Mouse (Mus musculus): ENCODE measurements at regions not wholly inside any gene's neighbourhood (a gene's known extent, or its start where the extent isn't known, plus 50 kb on each side); places are given as distances from the start of the nearest gene placed in this dataset.

GRCm38 (mm10) chr14:62071140-62071539 is 221.2 kb upstream of the Rnaseh2b start:
- ATAC-seq (replicated peaks; ENCODE audit: insufficient number of reproducible peaks, low FRiP score, low TSS enrichment, poor library complexity, severe bottlenecking) = no peak

- ATAC-seq (replicated peaks; ENCODE audit: insufficient number of reproducible peaks, low FRiP score, low TSS enrichment, poor library complexity, severe bottlenecking) = no peak
Observed at GRCm38 (mm10) chr14:62084047-62084446, 208.3 kb upstream of the Rnaseh2b start.

- no peak for ATAC-seq (replicated peaks; ENCODE audit: insufficient number of reproducible peaks, low FRiP score, low TSS enrichment, poor library complexity, severe bottlenecking)
Observed at GRCm38 (mm10) chr14:62088174-62088573, 204.2 kb upstream of the Rnaseh2b start.

DNA sequence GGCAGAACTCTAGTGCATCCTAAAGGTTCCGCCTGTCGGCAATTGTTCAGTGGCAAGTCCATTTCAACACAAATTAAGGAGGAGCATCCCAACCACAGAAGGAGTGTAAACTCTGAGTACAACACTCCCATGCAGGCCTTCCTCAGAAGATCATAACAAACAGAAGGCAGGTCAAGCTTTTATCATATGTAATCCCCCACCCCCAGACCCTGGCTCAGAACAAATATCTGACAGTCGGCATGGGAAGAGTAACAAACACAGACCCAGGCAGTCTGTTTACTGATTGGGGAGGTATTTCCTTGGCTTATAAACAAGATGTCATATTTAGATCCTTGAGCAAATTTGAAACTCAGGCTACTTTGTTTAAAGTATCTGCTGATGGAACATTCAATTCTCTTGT is 174.9 kb upstream of the Rnaseh2b start:
- ATAC-seq (replicated peaks; ENCODE audit: insufficient number of reproducible peaks, low FRiP score, low TSS enrichment, poor library complexity, severe bottlenecking) = no peak

DNA sequence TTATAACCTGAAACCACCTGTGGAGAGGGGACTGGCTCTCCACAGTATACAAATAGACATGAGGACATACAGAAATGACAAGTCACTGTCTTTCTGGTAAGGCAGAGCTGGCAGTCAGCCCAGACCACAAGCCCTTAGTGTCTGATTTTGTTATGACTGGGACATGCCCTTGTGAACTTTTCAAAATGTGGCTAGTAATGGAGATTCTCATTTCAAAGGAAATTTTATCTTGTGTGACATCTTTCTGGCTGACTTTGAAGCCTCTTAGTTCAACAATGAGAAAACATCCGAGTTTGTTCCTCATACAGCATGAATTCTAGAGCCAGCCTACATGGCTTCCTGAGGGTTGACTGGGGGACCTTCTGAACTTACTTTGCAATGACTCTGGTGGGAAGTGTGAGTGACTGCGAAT is 173.8 kb upstream of the Rnaseh2b start:
- no peak for ATAC-seq (replicated peaks; ENCODE audit: insufficient number of reproducible peaks, low FRiP score, low TSS enrichment, poor library complexity, severe bottlenecking)

- ATAC-seq (replicated peaks; ENCODE audit: insufficient number of reproducible peaks, low FRiP score, low TSS enrichment, poor library complexity, severe bottlenecking) = no peak
Observed at GRCm38 (mm10) chr14:62128918-62129317, 163.5 kb upstream of the Rnaseh2b start.

DNA sequence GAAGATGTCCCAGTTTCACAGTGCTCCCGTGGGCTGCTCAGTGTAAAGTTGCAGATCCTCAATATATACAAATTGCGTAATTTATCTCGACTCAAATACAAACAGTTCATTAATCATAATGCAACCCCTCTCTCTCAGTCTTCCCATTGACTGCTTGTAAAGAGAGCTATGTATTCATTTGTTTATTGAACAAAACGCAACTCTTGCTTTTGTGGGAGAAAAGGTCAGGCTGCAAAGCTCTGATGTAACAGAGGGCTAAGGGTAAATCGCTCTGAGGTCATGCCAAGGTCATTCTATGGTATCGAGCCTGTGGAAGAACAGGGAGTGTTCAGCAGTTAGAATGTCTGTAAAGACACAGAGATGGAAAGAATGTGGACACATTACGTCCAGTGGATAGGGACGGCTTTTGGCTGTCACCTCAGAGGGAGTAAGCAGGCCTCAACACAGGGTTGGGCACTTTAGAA is 160.0 kb upstream of the Rnaseh2b start:
- ATAC-seq (replicated peaks; ENCODE audit: insufficient number of reproducible peaks, low FRiP score, low TSS enrichment, poor library complexity, severe bottlenecking) = no peak

DNA sequence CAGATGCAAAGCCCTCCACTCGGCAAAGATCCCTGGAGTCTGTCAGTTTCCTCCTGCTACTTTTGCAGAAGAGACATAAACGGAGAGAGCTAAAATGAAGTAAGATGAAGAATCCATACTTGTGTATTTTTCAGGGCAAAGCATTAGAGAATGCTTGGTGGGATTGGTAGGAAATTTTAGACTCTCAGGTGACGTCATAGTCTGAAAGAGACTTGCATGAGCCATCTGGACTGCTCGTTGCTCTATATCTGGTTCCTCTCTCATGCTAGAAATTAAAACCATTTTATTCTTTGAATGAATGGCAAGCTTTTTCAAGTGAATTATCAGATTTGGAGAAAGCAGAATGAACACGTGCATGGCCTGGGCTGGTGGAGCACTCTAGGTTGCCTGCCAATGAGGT is 154.4 kb upstream of the Rnaseh2b start:
- ATAC-seq (replicated peaks; ENCODE audit: insufficient number of reproducible peaks, low FRiP score, low TSS enrichment, poor library complexity, severe bottlenecking) = no peak

- no peak for ATAC-seq (replicated peaks; ENCODE audit: insufficient number of reproducible peaks, low FRiP score, low TSS enrichment, poor library complexity, severe bottlenecking)
Observed at GRCm38 (mm10) chr14:62144385-62145030, 147.9 kb upstream of the Rnaseh2b start.

- no peak for ATAC-seq (replicated peaks; ENCODE audit: insufficient number of reproducible peaks, low FRiP score, low TSS enrichment, poor library complexity, severe bottlenecking)
Observed at GRCm38 (mm10) chr14:62157038-62157716, 135.2 kb upstream of the Rnaseh2b start.

- no peak for ATAC-seq (replicated peaks; ENCODE audit: insufficient number of reproducible peaks, low FRiP score, low TSS enrichment, poor library complexity, severe bottlenecking)
Observed at GRCm38 (mm10) chr14:62159690-62160089, 132.7 kb upstream of the Rnaseh2b start.

GRCm38 (mm10) chr14:62163120-62163796 is 129.1 kb upstream of the Rnaseh2b start:
- ATAC-seq (replicated peaks; ENCODE audit: insufficient number of reproducible peaks, low FRiP score, low TSS enrichment, poor library complexity, severe bottlenecking) = peak; percentile 14; the same call in 1 of the 2 replicates

GRCm38 (mm10) chr14:62164918-62165317 is 127.5 kb upstream of the Rnaseh2b start:
- no peak for ATAC-seq (replicated peaks; ENCODE audit: insufficient number of reproducible peaks, low FRiP score, low TSS enrichment, poor library complexity, severe bottlenecking)

- no peak for ATAC-seq (replicated peaks; ENCODE audit: insufficient number of reproducible peaks, low FRiP score, low TSS enrichment, poor library complexity, severe bottlenecking)
Observed at GRCm38 (mm10) chr14:62166006-62166405, 126.4 kb upstream of the Rnaseh2b start.

DNA sequence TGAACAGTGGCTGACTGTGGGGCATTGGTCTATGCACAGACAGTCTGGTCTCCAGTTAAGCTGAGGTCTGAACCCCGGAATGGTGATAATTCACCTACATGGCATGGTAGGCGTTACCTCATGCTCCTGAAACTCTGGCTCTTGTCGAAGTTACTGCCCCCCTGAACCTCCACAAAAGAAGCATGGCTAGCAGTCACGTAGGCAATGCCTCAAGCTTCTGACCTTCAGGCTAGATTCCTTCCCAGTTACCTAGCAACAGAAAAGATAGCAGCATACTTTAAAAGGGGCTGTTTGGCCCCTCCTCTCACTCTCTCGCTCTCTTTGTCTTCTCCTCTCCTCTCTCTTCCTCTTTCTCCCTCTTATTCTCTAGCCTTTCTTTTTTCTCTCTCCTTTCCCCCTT is 125.8 kb upstream of the Rnaseh2b start:
- no peak for ATAC-seq (replicated peaks; ENCODE audit: insufficient number of reproducible peaks, low FRiP score, low TSS enrichment, poor library complexity, severe bottlenecking)

DNA sequence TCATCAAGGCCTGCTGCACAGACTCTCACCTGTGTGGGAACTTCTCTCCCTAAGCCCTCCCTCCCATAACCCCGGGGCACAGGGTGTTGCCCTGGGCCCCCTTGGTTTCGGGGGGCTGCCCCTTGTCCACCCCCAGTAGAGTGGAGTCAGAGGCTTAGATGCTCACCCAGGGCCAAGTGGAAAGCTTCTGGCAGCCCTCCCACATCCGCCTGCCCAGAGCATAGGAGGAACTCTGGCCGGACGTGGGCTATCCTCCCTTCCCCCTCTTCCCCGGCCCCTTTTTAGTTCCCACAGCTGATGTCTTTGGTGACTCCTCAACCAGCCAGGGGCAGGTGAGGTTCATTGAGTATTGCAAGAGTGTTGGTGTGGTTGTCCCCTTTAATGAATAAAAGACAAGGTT is 125.3 kb upstream of the Rnaseh2b start:
- no peak for ATAC-seq (replicated peaks; ENCODE audit: insufficient number of reproducible peaks, low FRiP score, low TSS enrichment, poor library complexity, severe bottlenecking)

GRCm38 (mm10) chr14:62168711-62169110 is 123.7 kb upstream of the Rnaseh2b start:
- ATAC-seq (replicated peaks; ENCODE audit: insufficient number of reproducible peaks, low FRiP score, low TSS enrichment, poor library complexity, severe bottlenecking) = no peak

DNA sequence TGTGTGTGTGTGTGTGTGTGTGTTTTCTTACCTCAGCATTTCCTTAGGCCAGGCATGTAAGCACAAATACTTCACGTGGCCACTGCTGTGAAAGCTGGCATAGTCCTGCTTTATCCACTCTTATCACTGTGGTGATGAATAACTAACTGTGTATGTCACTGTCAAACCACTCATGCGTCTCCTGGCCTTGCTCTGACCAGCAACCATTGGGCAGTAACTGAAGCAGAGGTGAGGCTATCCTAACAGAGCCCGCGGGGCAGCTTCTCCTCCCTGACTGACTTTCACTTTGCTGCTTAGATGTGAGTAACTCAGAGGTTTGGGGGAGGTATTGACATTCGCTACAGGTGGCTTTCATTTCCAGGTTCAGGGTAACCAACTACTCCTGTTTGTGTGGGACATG is 122.0 kb upstream of the Rnaseh2b start:
- ATAC-seq (replicated peaks; ENCODE audit: insufficient number of reproducible peaks, low FRiP score, low TSS enrichment, poor library complexity, severe bottlenecking) = no peak

DNA sequence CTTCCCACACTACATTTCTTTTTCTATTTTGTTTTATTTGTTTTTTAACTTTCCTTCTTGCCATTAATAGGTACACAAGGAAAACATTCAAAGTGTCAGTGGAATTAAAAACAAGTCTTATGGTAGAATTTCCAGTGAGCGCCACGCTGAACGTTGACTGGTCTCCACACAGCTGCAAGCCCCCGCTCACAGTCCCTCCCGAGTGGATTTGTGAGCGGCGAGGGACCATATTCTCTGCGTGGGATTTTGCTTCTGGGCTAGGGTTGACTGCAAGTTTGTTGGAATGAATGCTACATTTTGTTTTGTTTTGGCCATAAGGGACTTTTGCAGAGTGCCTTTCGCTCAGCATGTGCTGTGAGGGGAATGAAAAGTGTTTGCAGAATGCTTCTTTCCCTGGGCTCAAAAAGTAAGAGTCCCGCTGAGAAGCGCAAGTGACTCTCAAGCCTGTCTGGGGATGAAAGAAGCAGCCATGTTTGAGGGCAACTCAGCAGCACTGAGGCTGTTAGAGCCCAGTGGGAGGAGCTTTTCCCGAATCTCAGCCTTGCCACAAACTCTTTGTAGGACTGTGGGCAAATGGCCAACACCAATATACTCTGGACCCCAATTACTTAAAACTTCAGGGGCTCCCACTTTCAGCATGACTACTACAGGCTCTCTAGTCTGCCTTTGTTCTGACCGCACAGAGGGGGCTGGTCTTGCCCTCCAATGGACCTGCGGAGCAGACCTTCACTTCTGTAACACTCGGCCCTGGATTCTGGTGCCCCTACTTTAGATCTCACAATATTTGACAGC is 120.9 kb upstream of the Rnaseh2b start:
- no peak for ATAC-seq (replicated peaks; ENCODE audit: insufficient number of reproducible peaks, low FRiP score, low TSS enrichment, poor library complexity, severe bottlenecking)

Measured in monocyte, adult 5-6 weeks (primary cell).